Mouse (Mus musculus) heart, postnatal 0 days (tissue): Measurements from ENCODE around the gene Ica1. TPM values are rescaled to one million over a fixed set of nuclear protein-coding genes. Genes with fewer than 3 reads are reported as not detected.

Source experiments
- ATAC-seq: fragments of 200-750 bp; cut with Nextera tagmentation; 2 replicates; pipeline ENCODE4 v1.8.0; 2017; ENCODE audit warnings: low read depth, moderate number of reproducible peaks, moderate library complexity; ENCODE audit not compliant: insufficient read depth
- DNase-seq: peaks from one replicate; pipeline ENCODE4 v3.0.0-alpha.2; 2016; ENCODE audit warnings: low spot score
- H3K27ac ChIP-seq: fragments of 300-500 bp; sonication (generic); 2 replicates; pipeline ENCODE4 v1.5.1; 2014; ENCODE audit warnings: low read depth, mild to moderate bottlenecking
- H3K27me3 ChIP-seq: fragments of 300-500 bp; sonication (generic); 2 replicates; pipeline ENCODE4 v1.6.1; 2014; ENCODE audit warnings: low read length, mixed read lengths; ENCODE audit not compliant: control insufficient read depth, insufficient read depth
- H3K36me3 ChIP-seq: fragments of 300-500 bp; sonication (generic); replicated peaks from 2 replicates; pipeline ENCODE4 v1.6.1; 2014; ENCODE audit warnings: low read length, mixed read lengths; ENCODE audit not compliant: control insufficient read depth, insufficient read depth
- H3K4me1 ChIP-seq: fragments of 300-500 bp; sonication (generic); 2 replicates; pipeline ENCODE4 v1.6.1; 2014; ENCODE audit warnings: antibody characterized with exemption; ENCODE audit not compliant: control insufficient read depth, insufficient read depth
- H3K4me2 ChIP-seq: fragments of 300-500 bp; sonication (generic); 2 replicates; pipeline ENCODE4 v1.6.1; 2014; ENCODE audit warnings: low read depth, mild to moderate bottlenecking, low read length, moderate library complexity
- H3K4me3 ChIP-seq: fragments of 300-500 bp; sonication (generic); 2 replicates; pipeline ENCODE4 v1.5.1; 2014; ENCODE audit warnings: low read depth, low read length
- H3K9ac ChIP-seq: fragments of 300-500 bp; sonication (generic); replicated peaks from 2 replicates; pipeline ENCODE4 v1.6.1; 2014; ENCODE audit warnings: low read depth, low read length, mixed read lengths
- H3K9me3 ChIP-seq: fragments of 300-500 bp; sonication (generic); replicated peaks from 2 replicates; pipeline ENCODE4 v1.6.1; 2016; ENCODE audit warnings: low read length; ENCODE audit not compliant: control insufficient read depth
- CTCF ChIP-seq: IDR thresholded peaks from 2 replicates; pipeline ENCODE4 v1.5.1; 2016; ENCODE audit warnings: antibody characterized with exemption, control low read depth, low read depth
- EP300 ChIP-seq: IDR thresholded peaks from 2 replicates; pipeline ENCODE4 v1.6.1; 2016; ENCODE audit warnings: antibody characterized with exemption, low read depth
- WGBS: fragments of 180-500 bp; shearing (Covaris S2); extraction: QIAGEN DNeasy Blood & Tissue Kit; methylation state at CpG from one replicate; pipeline ENCODE4 v1.1.7; 2014; 5-methylcytosine and 5-hydroxymethylcytosine counted together
- polyA plus RNA-seq: library from polyadenylated mRNA; unstranded; fragments of >200 nt; fragmentation: Nextera tagmentation; extraction: Ambion mirVana; gene quantifications from 2 replicates; pipeline ENCODE4 v1.2.1, GENCODE M21; 2015
- total RNA-seq: library from RNA; depleted of rRNA; stranded (reverse); fragments of >200 nt; gene quantifications from 2 replicates; pipeline ENCODE4 v1.2.3, GENCODE M21; 2014; ENCODE audit warnings: low replicate concordance

The Ica1 gene
- total and polyA plus RNA-seq, 2 experiments from 2014 or later: 3.6 to 22.2 TPM

GRCm38 (mm10) chr6:8693926-8694635 lies 84.2 kb downstream of the Ica1 start:
- Histone ChIP-seq H3K27ac (no peak overlapping the region), H3K9me3 (no peaks in the 10 kb centered on the region), H3K9ac (no peak overlapping the region), H3K4me3 (no peak overlapping the region), H3K27me3 (no peaks in the 10 kb centered on the region), H3K4me2 (no peak overlapping the region), H3K36me3 (no peaks in the 10 kb centered on the region), H3K4me1 (no peaks in the 10 kb centered on the region)
- no peak for DNase-seq
- 66% methylated on average over 10 of the region's 10 CpGs for WGBS
- ATAC-seq: no peak
- TF ChIP-seq CTCF (no peak), EP300 (no peak)

- ATAC-seq (no peak), DNase-seq (no peak)
- Histone ChIP-seq H3K4me3 (no peak overlapping the region), H3K4me1 (no peaks in the 10 kb centered on the region), H3K9me3 (no peaks in the 10 kb centered on the region), H3K27me3 (no peaks in the 10 kb centered on the region), H3K36me3 (no peaks in the 10 kb centered on the region), H3K27ac (no peak overlapping the region), H3K4me2 (no peak overlapping the region), H3K9ac (no peak overlapping the region)
- 74% methylated on average over 11 of the region's 11 CpGs for whole genome bisulfite sequencing
- TF ChIP-seq CTCF (no peak), EP300 (no peak)
These were observed 85.0 kb downstream of the Ica1 start for GRCm38 (mm10) chr6:8693141-8693881.

DNA sequence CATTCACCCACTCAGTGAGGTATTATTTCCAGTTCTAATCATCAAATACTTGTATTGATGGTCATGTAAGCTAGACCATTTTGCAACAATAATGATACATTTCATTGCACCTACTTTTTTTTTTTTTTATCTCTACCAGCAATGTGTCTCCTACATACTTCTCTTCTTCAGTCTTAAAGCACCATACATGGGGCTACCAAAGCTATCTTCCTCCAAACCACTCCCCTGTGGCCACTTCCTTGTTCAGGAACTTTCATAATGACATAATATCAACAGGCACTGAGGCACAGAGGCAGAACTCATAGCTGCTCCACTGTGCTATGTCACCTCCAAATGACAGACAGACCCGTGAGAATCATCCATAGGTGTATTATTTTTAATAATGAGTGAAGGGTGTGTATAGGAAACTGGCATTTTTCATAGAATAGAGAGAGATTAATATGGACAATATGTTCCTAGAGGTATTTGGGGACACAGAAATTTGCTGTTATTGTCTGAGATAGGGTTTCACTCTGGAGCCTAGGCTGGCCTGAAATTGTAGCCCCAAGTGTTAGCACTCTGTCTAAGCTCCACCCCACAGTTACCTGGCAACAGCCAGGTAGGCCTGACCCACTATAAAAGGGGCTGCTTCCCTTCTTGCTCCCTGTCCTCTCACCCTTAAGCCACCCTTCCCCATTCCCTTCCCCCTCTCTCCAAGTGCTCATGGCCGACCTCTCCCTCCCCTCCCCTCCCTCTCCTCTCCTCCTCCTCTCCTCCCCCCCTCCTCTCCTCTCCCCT lies 86.9 kb downstream of the Ica1 start:
- ATAC-seq: no peak
- TF ChIP-seq EP300: no peak
- TF ChIP-seq CTCF: no peak
- no peak overlapping the region for H3K4me3 ChIP-seq
- H3K4me1 ChIP-seq: no peaks in the 10 kb centered on the region
- no peaks in the 10 kb centered on the region for H3K27me3 ChIP-seq
- no peak overlapping the region for H3K9ac ChIP-seq
- 65% methylated on average over 2 of the region's 2 CpGs for WGBS
- H3K36me3 ChIP-seq: no peaks in the 10 kb centered on the region
- H3K4me2 ChIP-seq: no peak overlapping the region
- no peaks in the 10 kb centered on the region for H3K9me3 ChIP-seq
- no peak for DNase-seq
- H3K27ac ChIP-seq: no peak overlapping the region

GRCm38 (mm10) chr6:8690441-8690840 lies 87.8 kb downstream of the Ica1 start:
- H3K9me3 ChIP-seq: no peaks in the 10 kb centered on the region
- no peak overlapping the region for H3K9ac ChIP-seq
- no peaks in the 10 kb centered on the region for H3K36me3 ChIP-seq
- no peak overlapping the region for H3K4me2 ChIP-seq
- ATAC-seq: no peak
- H3K27ac ChIP-seq: no peak overlapping the region
- TF ChIP-seq CTCF (no peak), EP300 (no peak)
- no peak overlapping the region for H3K4me3 ChIP-seq
- no peaks in the 10 kb centered on the region for H3K4me1 ChIP-seq
- 27% methylated on average over 3 of the region's 3 CpGs for WGBS
- H3K27me3 ChIP-seq: no peaks in the 10 kb centered on the region
- no peak for DNase-seq

- peaks cover 10% of the 10 kb centered on the region; the same call in 1 of the 2 replicates for H3K4me1 ChIP-seq
- no peaks in the 10 kb centered on the region for H3K36me3 ChIP-seq
- DNase-seq (no peak), ATAC-seq (no peak)
- no peak overlapping the region for H3K27ac ChIP-seq
- no peak overlapping the region for H3K4me2 ChIP-seq
- no peaks in the 10 kb centered on the region for H3K9me3 ChIP-seq
- H3K4me3 ChIP-seq: no peak overlapping the region
- TF ChIP-seq CTCF: no peak
- TF ChIP-seq EP300: no peak
- no peaks in the 10 kb centered on the region for H3K27me3 ChIP-seq
- H3K9ac ChIP-seq: no peak overlapping the region
- WGBS: 59% methylated on average over 14 of the region's 14 CpGs
These were observed 91.4 kb downstream of the Ica1 start for GRCm38 (mm10) chr6:8686678-8687580.
